Mouse (Mus musculus): Measurements from ENCODE around the gene Fut2. TPM values are rescaled to one million over a fixed set of nuclear protein-coding genes. Genes with fewer than 3 reads are reported as not detected.

Gene Fut2
- polyA plus RNA-seq, 1 experiment from 2014 or later: 0.36 TPM

DNA sequence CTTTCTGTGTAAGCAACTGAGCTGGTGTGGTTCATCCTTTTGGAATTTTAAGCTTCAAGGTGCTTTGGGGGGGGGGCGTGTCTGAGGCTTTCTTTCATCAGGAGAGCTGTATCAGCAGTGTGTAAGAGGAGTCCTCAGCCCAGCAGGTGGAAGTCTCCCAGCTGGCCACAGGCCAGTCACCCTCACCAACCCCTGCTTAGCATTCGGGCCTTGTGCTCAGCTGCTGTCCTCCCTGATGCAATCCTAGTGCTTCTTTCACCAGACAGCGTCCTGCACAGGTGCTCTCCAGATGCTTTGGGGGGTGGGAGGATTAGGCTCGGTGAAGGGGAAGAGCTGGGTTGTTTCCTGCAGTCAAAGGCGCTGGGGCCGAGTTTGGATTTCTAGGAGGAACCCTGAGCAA lies 49.9 kb downstream of the Fut2 start:
- WGBS: 36% methylated on average over 6 of the region's 6 CpGs
- H3K36me3 ChIP-seq: no peaks in the 10 kb centered on the region
- H3K27ac ChIP-seq (replicated peaks): no peak overlapping the region
- no peaks in the 10 kb centered on the region for H3K9me3 ChIP-seq (replicated peaks)
- H3K4me2 ChIP-seq: no peak overlapping the region
- H3K27me3 ChIP-seq (replicated peaks): peaks cover 39% of the 10 kb centered on the region
- ATAC-seq (ENCODE audit: low FRiP score): no peak
- H3K4me3 ChIP-seq (replicated peaks): no peak overlapping the region
- H3K4me1 ChIP-seq: peaks cover 7% of the 10 kb centered on the region
- H3K9ac ChIP-seq (replicated peaks): no peak overlapping the region

- Histone ChIP-seq H3K27ac (replicated peaks) (no peak overlapping the region), H3K4me2 (no peak overlapping the region), H3K9ac (replicated peaks) (no peak overlapping the region), H3K4me1 (no peaks in the 10 kb centered on the region), H3K9me3 (replicated peaks) (no peaks in the 10 kb centered on the region), H3K27me3 (replicated peaks) (no peaks in the 10 kb centered on the region), H3K36me3 (no peaks in the 10 kb centered on the region), H3K4me3 (replicated peaks) (no peak overlapping the region)
- WGBS: 70% methylated on average over 1 of the region's 1 CpGs
- no peak for ATAC-seq (ENCODE audit: low FRiP score)
These were observed 56.7 kb downstream of the Fut2 start for GRCm38 (mm10) chr7:45609511-45609910.

- Histone ChIP-seq H3K4me3 (replicated peaks) (no peak overlapping the region), H3K9me3 (replicated peaks) (no peaks in the 10 kb centered on the region), H3K36me3 (no peaks in the 10 kb centered on the region), H3K27ac (replicated peaks) (no peak overlapping the region), H3K4me1 (no peaks in the 10 kb centered on the region), H3K27me3 (replicated peaks) (no peaks in the 10 kb centered on the region), H3K9ac (replicated peaks) (no peak overlapping the region), H3K4me2 (no peak overlapping the region)
- whole genome bisulfite sequencing: 85% methylated on average over 9 of the region's 9 CpGs
- ATAC-seq (ENCODE audit: low FRiP score): no peak
These were observed 60.4 kb downstream of the Fut2 start for GRCm38 (mm10) chr7:45605704-45606289.

- Histone ChIP-seq H3K36me3 (no peaks in the 10 kb centered on the region), H3K27me3 (replicated peaks) (no peaks in the 10 kb centered on the region), H3K27ac (replicated peaks) (no peak overlapping the region), H3K4me2 (no peak overlapping the region), H3K9me3 (replicated peaks) (no peaks in the 10 kb centered on the region), H3K4me3 (replicated peaks) (no peak overlapping the region), H3K4me1 (no peaks in the 10 kb centered on the region), H3K9ac (replicated peaks) (no peak overlapping the region)
- ATAC-seq (ENCODE audit: low FRiP score): no peak
- whole genome bisulfite sequencing: 49% methylated on average over 18 of the region's 18 CpGs
These were observed 67.0 kb downstream of the Fut2 start for GRCm38 (mm10) chr7:45598960-45599879.

Other genes with a start within 250 kb of the Fut2 start
- gene Lhb, start 245.6 kb downstream of the Fut2 start, polyA plus RNA-seq (2015; fragmentation: Nextera tagmentation; extraction: Ambion mirVana): 0.24 TPM in 1 of 2 replicates, not detected in the other
- 21.7 and 24.0 TPM in 2 replicates for gene Gys1, start 231.6 kb downstream of the Fut2 start, polyA plus RNA-seq (2015; fragmentation: Nextera tagmentation; extraction: Ambion mirVana)
- 92.7 and 114 TPM in 2 replicates for gene Ruvbl2, start 228.3 kb downstream of the Fut2 start, polyA plus RNA-seq (2015; fragmentation: Nextera tagmentation; extraction: Ambion mirVana)
- gene Ftl1, start 206.5 kb downstream of the Fut2 start, polyA plus RNA-seq (2015; fragmentation: Nextera tagmentation; extraction: Ambion mirVana): 4,883 and 5,335 TPM in 2 replicates
- 224 and 236 TPM in 2 replicates for gene Bax, start 199.5 kb downstream of the Fut2 start, polyA plus RNA-seq (2015; fragmentation: Nextera tagmentation; extraction: Ambion mirVana)
- gene Tulp2, start 184.5 kb downstream of the Fut2 start, polyA plus RNA-seq (2015; fragmentation: Nextera tagmentation; extraction: Ambion mirVana): 0.15 and 0.59 TPM in 2 replicates
- gene Gm45808, start 179.6 kb downstream of the Fut2 start, polyA plus RNA-seq (2015; fragmentation: Nextera tagmentation; extraction: Ambion mirVana): not detected in 2 replicates
- gene Dhdh, start 177.6 kb downstream of the Fut2 start, polyA plus RNA-seq (2015; fragmentation: Nextera tagmentation; extraction: Ambion mirVana): 4.2 and 4.8 TPM in 2 replicates
- gene Nucb1, start 156.0 kb downstream of the Fut2 start, polyA plus RNA-seq (2015; fragmentation: Nextera tagmentation; extraction: Ambion mirVana): 140 and 158 TPM in 2 replicates
- 17.8 and 18.4 TPM in 2 replicates for gene Ppp1r15a, start 140.1 kb downstream of the Fut2 start, polyA plus RNA-seq (2015; fragmentation: Nextera tagmentation; extraction: Ambion mirVana)
- 4.3 and 4.7 TPM in 2 replicates for gene Plekha4, start 140.1 kb downstream of the Fut2 start, polyA plus RNA-seq (2015; fragmentation: Nextera tagmentation; extraction: Ambion mirVana)
- gene Hsd17b14, start 111.5 kb downstream of the Fut2 start, polyA plus RNA-seq (2015; fragmentation: Nextera tagmentation; extraction: Ambion mirVana): 0.93 TPM in 1 of 2 replicates, not detected in the other
- gene Bcat2, start 96.2 kb downstream of the Fut2 start, polyA plus RNA-seq (2015; fragmentation: Nextera tagmentation; extraction: Ambion mirVana): 25.4 and 31.9 TPM in 2 replicates
- gene Fgf21, start 50.9 kb downstream of the Fut2 start, polyA plus RNA-seq (2015; fragmentation: Nextera tagmentation; extraction: Ambion mirVana): 0.17 and 2.3 TPM in 2 replicates
- gene Fut1, start 49.1 kb downstream of the Fut2 start, polyA plus RNA-seq (2015; fragmentation: Nextera tagmentation; extraction: Ambion mirVana): 0.69 TPM in 1 of 2 replicates, not detected in the other
- gene Izumo1, start 44.6 kb downstream of the Fut2 start, polyA plus RNA-seq (2015; fragmentation: Nextera tagmentation; extraction: Ambion mirVana): 0.14 TPM in 1 of 2 replicates, not detected in the other
- 15.4 and 17.6 TPM in 2 replicates for gene Rasip1, start 38.9 kb downstream of the Fut2 start, polyA plus RNA-seq (2015; fragmentation: Nextera tagmentation; extraction: Ambion mirVana)
- 4.5 and 5.6 TPM in 2 replicates for gene Mamstr, start 26.4 kb downstream of the Fut2 start, polyA plus RNA-seq (2015; fragmentation: Nextera tagmentation; extraction: Ambion mirVana)
- gene Ntn5, start 17.6 kb upstream of the Fut2 start, polyA plus RNA-seq (2015; fragmentation: Nextera tagmentation; extraction: Ambion mirVana): 1.7 and 1.9 TPM in 2 replicates
- 0.47 and 0.77 TPM in 2 replicates for gene Sec1, start 28.0 kb upstream of the Fut2 start, polyA plus RNA-seq (2015; fragmentation: Nextera tagmentation; extraction: Ambion mirVana)
- gene Car11, start 33.4 kb upstream of the Fut2 start, polyA plus RNA-seq (2015; fragmentation: Nextera tagmentation; extraction: Ambion mirVana): 57.0 and 71.4 TPM in 2 replicates
- gene Dbp, start 38.7 kb upstream of the Fut2 start, polyA plus RNA-seq (2015; fragmentation: Nextera tagmentation; extraction: Ambion mirVana): 3.3 and 3.9 TPM in 2 replicates
- gene Rpl18, start 49.1 kb upstream of the Fut2 start, polyA plus RNA-seq (2015; fragmentation: Nextera tagmentation; extraction: Ambion mirVana): 573 and 682 TPM in 2 replicates
- 23.0 and 25.7 TPM in 2 replicates for gene Sphk2, start 51.6 kb upstream of the Fut2 start, polyA plus RNA-seq (2015; fragmentation: Nextera tagmentation; extraction: Ambion mirVana)
- 0.50 and 1.5 TPM in 2 replicates for gene Fam83e, start 54.8 kb upstream of the Fut2 start, polyA plus RNA-seq (2015; fragmentation: Nextera tagmentation; extraction: Ambion mirVana)
- gene Spaca4, start 59.4 kb upstream of the Fut2 start, polyA plus RNA-seq (2015; fragmentation: Nextera tagmentation; extraction: Ambion mirVana): not detected in 2 replicates
- gene Lmtk3, start 117.3 kb upstream of the Fut2 start, polyA plus RNA-seq (2015; fragmentation: Nextera tagmentation; extraction: Ambion mirVana): 19.3 and 26.0 TPM in 2 replicates
- 7.1 and 8.6 TPM in 2 replicates for gene Sult2b1, start 118.3 kb upstream of the Fut2 start, polyA plus RNA-seq (2015; fragmentation: Nextera tagmentation; extraction: Ambion mirVana)
- 211 and 253 TPM in 2 replicates for gene Cyth2, start 148.2 kb upstream of the Fut2 start, polyA plus RNA-seq (2015; fragmentation: Nextera tagmentation; extraction: Ambion mirVana)
- 1.4 and 1.7 TPM in 2 replicates for gene Kcnj14, start 158.4 kb upstream of the Fut2 start, polyA plus RNA-seq (2015; fragmentation: Nextera tagmentation; extraction: Ambion mirVana)
- 40.7 and 48.9 TPM in 2 replicates for gene Grwd1, start 164.6 kb upstream of the Fut2 start, polyA plus RNA-seq (2015; fragmentation: Nextera tagmentation; extraction: Ambion mirVana)
- gene Kdelr1, start 206.4 kb upstream of the Fut2 start, polyA plus RNA-seq (2015; fragmentation: Nextera tagmentation; extraction: Ambion mirVana): 55.7 and 65.9 TPM in 2 replicates
- 3.2 and 4.2 TPM in 2 replicates for gene Grin2d, start 212.0 kb upstream of the Fut2 start, polyA plus RNA-seq (2015; fragmentation: Nextera tagmentation; extraction: Ambion mirVana)
- 0.37 and 0.52 TPM in 2 replicates for gene Syngr4, start 230.3 kb upstream of the Fut2 start, polyA plus RNA-seq (2015; fragmentation: Nextera tagmentation; extraction: Ambion mirVana)
- 7.5 and 7.8 TPM in 2 replicates for gene Tmem143, start 230.5 kb upstream of the Fut2 start, polyA plus RNA-seq (2015; fragmentation: Nextera tagmentation; extraction: Ambion mirVana)